Mouse (Mus musculus) CD4-positive naive resting alpha-beta T cell, adult 57 days (primary cell): Measurements from ENCODE around the gene Enam. TPM values are rescaled to one million over a fixed set of nuclear protein-coding genes. Genes with fewer than 3 reads are reported as not detected.

Experiments used
- total RNA-seq: library from RNA; stranded (reverse); gene quantifications from one replicate; pipeline ENCODE4 v1.2.4, GENCODE M21; 2023

Gene Enam
- not detected for total RNA-seq

GRCm38 (mm10) chr5:88487675-88488074, at the start of gene Enam:
Enam (plus strand) TSS chr5:88487975.

GRCm38 (mm10) chr5:88455691-88456090, 32.1 kb upstream of the Enam start, which contains the start of gene Ambn:
Ambn (plus strand) TSS chr5:88455991.

GRCm38 (mm10) chr5:88527657-88528056, 39.9 kb downstream of the Enam start, which contains the start of gene Jchain:
Jchain (minus strand) TSS chr5:88527891.

GRCm38 (mm10) chr5:88554086-88554886, 66.5 kb downstream of the Enam start, which contains the start of gene Utp3:
Utp3 (plus strand) TSS chr5:88554462.

Other genes with a start within 250 kb of the Enam start
- gene Gm7714, start 219.1 kb upstream of the Enam start, total RNA-seq = not detected
- gene Prol1, start 170.7 kb upstream of the Enam start, total RNA-seq = not detected
- gene Amtn, start 111.9 kb upstream of the Enam start, total RNA-seq = not detected
- gene Ambn, start 32.0 kb upstream of the Enam start, total RNA-seq = not detected
- 50.5 TPM for gene Jchain, start 39.9 kb downstream of the Enam start, total RNA-seq
- 52.7 TPM for gene Utp3, start 66.5 kb downstream of the Enam start, total RNA-seq
- gene Rufy3, start 77.1 kb downstream of the Enam start, total RNA-seq = 5.9 TPM
- 41.4 TPM for gene Grsf1, start 188.2 kb downstream of the Enam start, total RNA-seq
- 23.4 TPM for gene Mob1b, start 232.9 kb downstream of the Enam start, total RNA-seq